Mouse (Mus musculus) neural tube, embryonic 14.5 days (tissue): Measurements from ENCODE around the gene Atp6v0b. TPM values are rescaled to one million over a fixed set of nuclear protein-coding genes. Genes with fewer than 3 reads are reported as not detected.

Experiments used
- ATAC-seq: fragments of 200-750 bp; cut with Nextera tagmentation; 2 replicates; pipeline ENCODE4 v1.8.0; 2017; ENCODE audit warnings: low read depth, mild to moderate bottlenecking, moderate TSS enrichment, moderate library complexity
- H3K27ac ChIP-seq: fragments of 300-500 bp; sonication (generic); 2 replicates; pipeline ENCODE4 v1.5.1; 2014; ENCODE audit warnings: low read depth, mild to moderate bottlenecking, control low read depth, low read length, moderate library complexity, mixed read lengths
- H3K27me3 ChIP-seq: fragments of 300-500 bp; sonication (generic); 2 replicates; pipeline ENCODE4 v1.6.1; 2014; ENCODE audit warnings: low read length; ENCODE audit not compliant: control insufficient read depth, insufficient read depth
- H3K36me3 ChIP-seq: fragments of 300-500 bp; sonication (generic); 2 replicates; pipeline ENCODE4 v1.6.1; 2014; ENCODE audit warnings: low read length, mixed read lengths; ENCODE audit not compliant: control insufficient read depth, insufficient read depth
- H3K4me1 ChIP-seq: fragments of 300-500 bp; sonication (generic); 2 replicates; pipeline ENCODE4 v1.6.1; 2014; ENCODE audit warnings: low read length; ENCODE audit not compliant: control insufficient read depth, insufficient read depth
- H3K4me2 ChIP-seq: fragments of 300-500 bp; sonication (generic); 2 replicates; pipeline ENCODE4 v1.6.1; 2014; ENCODE audit warnings: mild to moderate bottlenecking, low read depth, low read length, control low read depth
- H3K4me3 ChIP-seq: fragments of 300-500 bp; sonication (generic); 2 replicates; pipeline ENCODE4 v1.5.1; 2014; ENCODE audit warnings: low read depth, low read length, control low read depth, mixed read lengths
- H3K9ac ChIP-seq: fragments of 300-500 bp; sonication (generic); replicated peaks from 2 replicates; pipeline ENCODE4 v1.6.1; 2014; ENCODE audit warnings: low read depth, mild to moderate bottlenecking, control low read depth, low read length, mixed read lengths
- H3K9me3 ChIP-seq: fragments of 300-500 bp; sonication (generic); 2 replicates; pipeline ENCODE4 v1.6.1; 2016; ENCODE audit warnings: low read length; ENCODE audit not compliant: control insufficient read depth
- WGBS: fragments of 180-500 bp; shearing (Covaris S2); extraction: QIAGEN DNeasy Blood & Tissue Kit; methylation state at CpG from one replicate; pipeline ENCODE4 v1.1.7; 2014; 5-methylcytosine and 5-hydroxymethylcytosine counted together
- polyA plus RNA-seq: library from polyadenylated mRNA; unstranded; fragments of >200 nt; fragmentation: Nextera tagmentation; extraction: Ambion mirVana; gene quantifications from 2 replicates; pipeline ENCODE4 v1.2.1, GENCODE M21; 2014

The Atp6v0b gene
- polyA plus RNA-seq, 1 experiment from 2014 or later: 652 TPM

- Histone ChIP-seq H3K4me3 (peak overlapping the region; percentile 95), H3K36me3 (peaks cover 21% of the 10 kb centered on the region), H3K27ac (0 out of 2 replicates have a peak overlapping the region, but pooled peaks have one; percentile 44), H3K4me1 (peaks cover 29% of the 10 kb centered on the region), H3K9me3 (no peaks in the 10 kb centered on the region), H3K4me2 (peak overlapping the region; percentile 90), H3K9ac (peak overlapping the region; percentile 87), H3K27me3 (no peaks in the 10 kb centered on the region)
- WGBS: 3% methylated on average over 24 of the region's 24 CpGs
- ATAC-seq: peak; percentile 1; the same call in 1 of the 2 replicates
Observed at GRCm38 (mm10) chr4:117886644-117887043, 489 bp downstream of the Atp6v0b start.

GRCm38 (mm10) chr4:117885994-117886393 is 1.1 kb downstream of the Atp6v0b start:
- Histone ChIP-seq H3K9ac (no peak overlapping the region; the same call in 1 of the 2 replicates), H3K4me1 (peaks cover 25% of the 10 kb centered on the region), H3K4me2 (peak overlapping the region; percentile 90), H3K36me3 (peaks cover 21% of the 10 kb centered on the region), H3K4me3 (peak overlapping the region; percentile 95), H3K27me3 (no peaks in the 10 kb centered on the region), H3K9me3 (no peaks in the 10 kb centered on the region), H3K27ac (no peak overlapping the region)
- ATAC-seq: no peak
- WGBS: 83% methylated on average over 9 of the region's 9 CpGs

GRCm38 (mm10) chr4:117885093-117885492 is 2.0 kb downstream of the Atp6v0b start:
- H3K36me3 ChIP-seq: peaks cover 21% of the 10 kb centered on the region
- WGBS: 98% methylated on average over 10 of the region's 10 CpGs
- no peaks in the 10 kb centered on the region for H3K9me3 ChIP-seq
- no peak for ATAC-seq
- H3K4me2 ChIP-seq: no peak overlapping the region
- H3K27me3 ChIP-seq: no peaks in the 10 kb centered on the region
- H3K4me3 ChIP-seq: no peak overlapping the region
- no peak overlapping the region for H3K27ac ChIP-seq
- H3K4me1 ChIP-seq: peaks cover 30% of the 10 kb centered on the region
- no peak overlapping the region for H3K9ac ChIP-seq

- no peak overlapping the region for H3K27ac ChIP-seq
- no peaks in the 10 kb centered on the region for H3K9me3 ChIP-seq
- peak overlapping the region; percentile 82 for H3K4me2 ChIP-seq
- H3K4me1 ChIP-seq: peaks cover 30% of the 10 kb centered on the region
- H3K9ac ChIP-seq: peak overlapping the region; percentile 93; the same call in 1 of the 2 replicates
- peaks cover 18% of the 10 kb centered on the region for H3K36me3 ChIP-seq
- H3K4me3 ChIP-seq: peak overlapping the region; percentile 78; the same call in 1 of the 2 replicates
- H3K27me3 ChIP-seq: no peaks in the 10 kb centered on the region
- 94% methylated on average over 1 of the region's 1 CpGs for WGBS
- ATAC-seq: no peak
Observed at GRCm38 (mm10) chr4:117884146-117884545, 3.0 kb downstream of the Atp6v0b start.

- whole genome bisulfite sequencing: 0% methylated on average over 55 of the region's 103 CpGs
- Histone ChIP-seq H3K9me3 (no peaks in the 10 kb centered on the region), H3K4me2 (peak within 1 kb of the TSS; percentile 82), H3K4me3 (peak within 1 kb of the TSS; percentile 78), H3K36me3 (peaks cover 18% of the 10 kb centered on the region), H3K9ac (peak within 1 kb of the TSS; percentile 93), H3K27ac (peak within 1 kb of the TSS; percentile 74), H3K4me1 (peaks cover 30% of the 10 kb centered on the region), H3K27me3 (no peaks in the 10 kb centered on the region)
- peak; percentile 54 for ATAC-seq
Observed at GRCm38 (mm10) chr4:117882701-117883691, 4.1 kb downstream of the Atp6v0b start, which contains the start of gene B4galt2. Gene B4galt2, minus strand, starts transcription at chr4:117883487.

GRCm38 (mm10) chr4:117878703-117879102 is 8.4 kb downstream of the Atp6v0b start:
- Histone ChIP-seq H3K9me3 (no peaks in the 10 kb centered on the region), H3K4me2 (no peak overlapping the region), H3K36me3 (peaks cover 28% of the 10 kb centered on the region; the same call in 1 of the 2 replicates), H3K27ac (no peak overlapping the region), H3K27me3 (no peaks in the 10 kb centered on the region), H3K4me3 (no peak overlapping the region), H3K9ac (0 out of 2 replicates have a peak overlapping the region, but pooled peaks have one; percentile 18), H3K4me1 (peaks cover 12% of the 10 kb centered on the region; the same call in 1 of the 2 replicates)
- ATAC-seq: no peak
- WGBS: 79% methylated on average over 5 of the region's 5 CpGs

GRCm38 (mm10) chr4:117878301-117878700 is 8.8 kb downstream of the Atp6v0b start:
- 53% methylated on average over 10 of the region's 10 CpGs for WGBS

GRCm38 (mm10) chr4:117873615-117874014 is 13.5 kb downstream of the Atp6v0b start:
- Histone ChIP-seq H3K27me3 (no peaks in the 10 kb centered on the region), H3K9me3 (no peaks in the 10 kb centered on the region), H3K4me3 (no peak overlapping the region), H3K9ac (no peak overlapping the region), H3K27ac (no peak overlapping the region), H3K4me2 (no peak overlapping the region), H3K36me3 (peaks cover 32% of the 10 kb centered on the region; the same call in 1 of the 2 replicates), H3K4me1 (no peaks in the 10 kb centered on the region)
- 91% methylated on average over 9 of the region's 9 CpGs for WGBS
- no peak for ATAC-seq

More at GRCm38 (mm10) chr4:117878301-117878700, 8.8 kb downstream of the Atp6v0b start:
- Histone ChIP-seq H3K4me3 (no peak overlapping the region), H3K36me3 (peaks cover 31% of the 10 kb centered on the region; the same call in 1 of the 2 replicates), H3K9ac (0 out of 2 replicates have a peak overlapping the region, but pooled peaks have one; percentile 18), H3K4me1 (peaks cover 9% of the 10 kb centered on the region; the same call in 1 of the 2 replicates), H3K4me2 (no peak overlapping the region), H3K27ac (no peak overlapping the region), H3K27me3 (no peaks in the 10 kb centered on the region), H3K9me3 (no peaks in the 10 kb centered on the region)
- no peak for ATAC-seq
